Mouse (Mus musculus) spleen, adult 2 months (tissue): ENCODE results near the gene Ryr1.

Source experiments
- CTCF ChIP-seq: fragments of 200-500 bp; IDR thresholded peaks from 2 replicates; pipeline ENCODE4 v1.5.1; 2011; ENCODE audit warnings: mild to moderate bottlenecking, inconsistent platforms; ENCODE audit not compliant: insufficient read depth, insufficient read length, insufficient replicate concordance; ENCODE audit errors: extremely low read depth
- POLR2A ChIP-seq: fragments of 200-500 bp; IDR thresholded peaks from 2 replicates; pipeline ENCODE4 v1.6.1; 2011; ENCODE audit warnings: low read depth, low read length, inconsistent platforms

DNA sequence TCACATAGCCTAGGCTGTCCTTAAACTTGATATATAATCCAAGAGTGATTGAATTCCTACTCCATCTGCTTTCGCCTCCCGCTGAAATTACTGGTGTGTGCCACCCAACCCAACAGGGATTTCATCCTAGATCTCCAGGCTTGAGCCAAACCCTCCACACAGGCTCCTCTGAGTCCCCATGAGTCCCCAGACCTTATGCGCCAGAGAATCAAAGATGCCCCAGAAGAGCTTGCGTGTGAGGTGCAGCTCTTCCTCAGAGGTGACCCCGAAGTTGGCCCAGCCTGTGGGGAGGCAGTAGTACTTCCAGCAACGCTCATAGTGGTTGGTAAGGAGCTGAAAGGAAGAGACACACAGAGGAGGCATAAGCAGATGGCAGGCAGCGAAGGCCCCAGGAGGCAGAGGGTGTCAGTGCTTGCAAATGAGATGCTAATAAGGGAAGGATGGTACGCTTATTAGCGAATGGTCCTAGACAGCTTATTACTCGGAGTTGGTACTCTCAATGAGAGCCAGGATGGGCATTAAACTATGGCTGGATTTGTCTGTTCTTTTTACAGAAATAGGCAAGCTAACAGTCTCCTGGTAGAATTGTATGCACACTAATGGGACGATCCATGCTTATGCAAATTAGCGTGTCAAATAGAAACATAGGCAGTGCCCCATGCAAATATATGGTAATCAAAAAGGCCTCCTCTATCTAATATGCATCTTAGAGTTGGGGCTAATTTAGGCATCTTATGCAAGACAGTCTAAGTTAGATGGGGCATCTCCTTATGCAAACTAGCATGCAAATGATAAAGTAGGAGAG, 54.4 kb downstream of the Ryr1 start:
- TF ChIP-seq POLR2A, result no peak
- TF ChIP-seq CTCF, result no peak
